ENCODE assay signal across 9 mouse cellular contexts in genomic region chr10:98849851-98850250, GRCm38 (mm10).
"Had no signal": no experiment of that assay in that cellular context is flagged by ENCODE, and none has a peak within 500 bp of the region (broad histone marks: within the 10 kb centered on the region; RNA-seq: fewer than 3 reads in every experiment).

No protein-coding gene starts in this region.

- ATAC-seq: liver, embryonic 12.5 days; midbrain, embryonic 16.5 days had no signal

- DNase-seq: lung, adult 18-20 months; lung, postnatal 14 days; midbrain, embryonic 14.5 days; right cerebral cortex, postnatal 14 days; thymus, adult 2 months; thymus, postnatal 25 days; thymus, postnatal 4 days had no signal
